Mouse (Mus musculus) kidney, postnatal 10 days (tissue): ENCODE data around the gene Setdb1.
A peak's percentile ranks its signal among the peaks of the same experiment; 100 is the strongest.
"Not testable (repeated sequence)": the region's sequence is repeated elsewhere in the genome, so short reads cannot be mapped to it uniquely, and the experiment has no call there.

Experiments used
- DNase-seq: peaks from one replicate; pipeline ENCODE4 v3.0.0; 2021; ENCODE audit warnings: mixed read lengths

Setdb1 gene

GRCm38 (mm10) chr3:95356701-95357449 is at the start of gene Setdb1:
Gene Setdb1 (minus strand): TSS chr3:95357202.
- peak; percentile 98 for DNase-seq

DNA sequence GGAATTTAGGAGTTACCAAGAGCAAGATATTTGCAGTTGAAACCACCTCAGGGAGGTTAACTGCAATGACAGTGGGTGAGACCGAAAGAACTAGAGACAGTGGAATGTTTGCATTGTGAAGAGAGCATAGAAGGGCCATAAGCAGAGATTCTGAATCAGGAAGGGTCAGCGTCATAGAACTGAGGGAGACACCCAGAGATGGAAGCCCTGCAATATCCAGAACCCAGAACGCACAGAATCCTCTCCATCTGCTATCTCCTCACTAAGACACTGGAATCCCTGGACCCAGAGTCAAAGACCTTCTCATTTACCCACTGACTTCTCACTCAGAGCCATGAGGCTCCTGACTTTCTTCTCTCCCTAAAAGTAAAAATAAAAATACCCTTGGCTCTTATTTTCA is 45.7 kb upstream of the Setdb1 start, which contains the start of gene 4930558C23Rik:
TSS of gene 4930558C23Rik (minus strand) at position 101 of the 400 bp plus-strand sequence.
- DNase-seq: no peak

DNA sequence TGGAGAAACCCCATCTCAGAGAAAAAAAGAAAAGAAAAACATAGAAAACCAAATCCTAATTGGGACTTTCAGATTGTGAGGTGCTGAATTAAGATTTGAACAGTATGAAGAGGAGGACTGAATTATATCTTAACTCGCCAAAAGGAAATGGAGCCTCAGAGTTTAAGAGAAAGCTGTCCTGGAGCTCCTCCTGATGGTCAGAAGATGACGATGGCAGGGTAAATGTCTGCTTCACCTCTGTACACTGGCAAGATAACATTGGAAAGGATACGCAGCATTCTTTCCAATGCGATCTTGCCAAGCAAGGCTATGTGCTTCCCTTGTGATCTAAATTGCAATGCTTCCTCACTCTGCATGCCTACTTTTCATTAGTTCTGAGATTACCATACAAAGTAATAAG is 37.4 kb upstream of the Setdb1 start:
- DNase-seq: peak; percentile 30

- DNase-seq: no peak
Measured at GRCm38 (mm10) chr3:95385401-95386075, 28.5 kb upstream of the Setdb1 start.

- no peak for DNase-seq
Measured at GRCm38 (mm10) chr3:95373208-95373607, 16.2 kb upstream of the Setdb1 start.

GRCm38 (mm10) chr3:95370101-95370500 is 13.1 kb upstream of the Setdb1 start:
- no peak for DNase-seq

DNA sequence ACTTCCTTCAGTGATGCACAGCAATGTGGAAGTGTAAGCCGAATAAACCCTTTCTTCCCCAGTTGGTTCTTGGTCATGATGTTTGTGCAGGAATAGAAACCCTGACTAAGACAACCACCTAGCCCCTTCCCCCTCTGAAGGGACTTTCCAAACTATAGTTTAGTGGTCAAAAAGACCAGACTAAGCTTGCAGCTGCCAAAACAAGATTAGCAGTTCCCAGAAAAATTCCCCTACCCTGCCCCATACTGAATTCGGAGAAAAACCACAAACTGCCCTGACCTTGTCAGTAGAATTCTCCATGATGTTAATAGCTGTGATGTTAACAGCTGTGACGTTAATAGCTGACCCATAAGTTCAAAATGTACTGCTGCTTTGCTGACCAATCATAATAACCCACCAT is 3.3 kb upstream of the Setdb1 start:
- DNase-seq: not testable (repeated sequence)

GRCm38 (mm10) chr3:95357746-95358145 is 744 bp upstream of the Setdb1 start:
- DNase-seq: no peak

DNA sequence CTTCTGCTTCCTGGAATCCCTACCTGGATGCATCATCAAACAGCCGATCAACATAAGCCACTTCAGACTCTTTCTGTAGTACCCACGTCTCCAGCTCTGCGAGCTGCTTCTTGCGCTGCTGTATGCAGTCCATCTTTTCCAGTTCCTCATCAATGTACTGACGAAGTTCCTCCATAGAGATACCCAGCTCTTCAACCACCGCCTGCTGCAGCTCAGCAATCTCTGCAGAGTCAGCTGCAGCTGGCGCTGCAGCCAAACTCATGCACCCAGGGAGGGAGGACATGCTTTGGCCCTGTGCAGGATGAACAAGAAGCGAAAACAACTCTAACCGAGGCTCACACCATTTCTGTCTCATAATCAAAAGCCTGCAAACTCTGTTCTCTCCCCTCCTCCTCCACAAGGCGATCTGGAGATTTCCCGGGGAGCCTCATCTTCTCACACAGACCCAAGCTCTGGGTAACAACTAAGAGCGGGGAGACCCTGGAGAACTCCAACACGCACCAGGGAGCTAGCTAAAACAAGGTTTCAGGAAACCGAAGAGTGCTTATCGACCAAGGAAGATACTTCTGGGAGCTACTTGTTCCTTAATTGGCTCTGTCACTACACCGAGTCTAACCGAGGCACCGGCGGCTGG is 974 bp downstream of the Setdb1 start:
- DNase-seq: not testable (repeated sequence)

- no peak for DNase-seq
Measured at GRCm38 (mm10) chr3:95349491-95349890, 7.5 kb downstream of the Setdb1 start.

DNA sequence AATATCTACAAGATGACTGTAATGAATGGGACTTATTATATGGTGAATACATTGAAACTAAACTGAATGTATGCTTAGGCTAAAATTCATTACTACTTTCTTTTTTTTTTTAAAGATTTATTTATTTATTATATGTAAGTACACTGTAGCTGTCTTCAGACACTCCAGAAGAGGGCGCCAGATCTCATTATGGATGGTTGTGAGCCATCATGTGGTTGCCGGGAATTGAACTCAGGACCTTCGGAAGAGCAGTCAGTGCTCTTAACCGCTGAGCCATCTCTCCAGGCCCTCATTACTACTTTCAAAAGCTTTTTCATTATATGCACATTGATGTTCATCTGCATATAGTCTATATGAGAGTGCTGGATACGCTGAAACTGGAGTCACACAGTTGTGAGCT is 8.7 kb downstream of the Setdb1 start:
- DNase-seq: not testable (repeated sequence)

DNA sequence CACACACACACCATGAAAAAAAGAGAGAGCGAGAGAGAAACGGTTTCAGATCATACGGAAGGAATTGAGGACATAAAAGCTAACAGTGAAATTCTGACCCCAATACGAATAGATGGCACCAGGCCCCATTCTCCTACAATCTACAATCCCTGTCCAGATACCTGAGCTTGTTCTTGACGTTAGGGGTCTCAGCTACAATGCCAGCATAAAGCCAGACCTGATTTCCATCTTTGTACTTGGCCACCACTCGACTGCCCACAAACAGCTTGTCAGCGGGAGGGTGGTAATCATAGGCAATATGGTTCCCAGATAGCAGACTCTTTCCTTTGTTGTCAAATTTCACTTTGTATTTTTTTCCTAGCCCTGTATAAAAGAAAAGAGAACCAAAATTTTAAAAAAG is 10.5 kb downstream of the Setdb1 start:
- no peak for DNase-seq

GRCm38 (mm10) chr3:95343356-95344000 is 13.5 kb downstream of the Setdb1 start:
- DNase-seq: not testable (repeated sequence)

- no peak for DNase-seq
Measured at GRCm38 (mm10) chr3:95338251-95338650, 18.8 kb downstream of the Setdb1 start.

- no peak for DNase-seq
Measured at GRCm38 (mm10) chr3:95337345-95337744, 19.7 kb downstream of the Setdb1 start.

- DNase-seq: no peak
Measured at GRCm38 (mm10) chr3:95331528-95331927, 25.5 kb downstream of the Setdb1 start.

GRCm38 (mm10) chr3:95328803-95329404 is 28.1 kb downstream of the Setdb1 start:
- no peak for DNase-seq

- no peak for DNase-seq
Measured at GRCm38 (mm10) chr3:95324454-95325144, 32.4 kb downstream of the Setdb1 start.

- DNase-seq: no peak
Measured at GRCm38 (mm10) chr3:95323429-95323828, 33.6 kb downstream of the Setdb1 start.

DNA sequence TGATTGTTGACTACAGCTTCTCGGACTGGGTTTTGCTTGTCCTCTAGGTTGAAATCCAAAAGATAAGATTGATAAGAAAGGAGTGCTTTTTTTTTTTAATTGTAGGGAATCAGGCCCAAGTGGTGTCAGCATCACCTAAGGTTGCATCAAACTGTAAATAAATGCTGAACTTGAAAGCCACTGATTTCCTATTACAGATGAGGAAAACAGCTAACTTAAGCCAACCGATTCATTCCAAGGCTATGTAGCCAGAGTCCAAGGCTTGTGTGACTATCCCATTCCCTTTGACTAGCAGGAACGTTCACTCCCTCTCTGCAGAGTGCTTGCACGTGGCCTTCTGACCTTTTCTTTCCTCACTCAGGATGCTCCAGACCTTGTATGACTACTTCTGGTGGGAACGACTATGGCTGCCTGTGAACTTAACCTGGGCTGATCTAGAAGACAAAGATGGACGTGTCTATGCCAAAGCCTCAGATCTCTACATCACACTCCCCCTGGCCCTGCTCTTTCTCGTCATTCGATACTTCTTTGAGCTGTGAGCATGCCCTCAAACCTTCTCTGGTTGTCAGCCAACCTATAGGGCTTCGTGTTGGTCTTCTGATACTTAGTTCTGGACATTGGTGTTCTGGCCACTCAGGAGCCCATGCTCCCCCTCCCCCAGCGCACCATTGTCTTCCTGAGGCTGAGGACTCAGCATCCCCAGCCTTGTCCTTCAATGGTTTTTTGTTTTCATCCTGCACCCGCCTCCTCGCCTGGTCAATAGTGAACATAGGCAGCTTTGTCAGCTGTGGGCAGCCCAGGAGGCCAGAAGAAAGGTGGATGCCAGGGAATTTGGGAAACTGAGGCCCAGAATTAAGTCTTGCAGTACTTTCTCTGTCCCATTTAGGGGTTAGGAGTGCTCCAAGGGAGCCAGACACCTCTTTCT is 37.0 kb downstream of the Setdb1 start:
- no peak for DNase-seq

- no peak for DNase-seq
Measured at GRCm38 (mm10) chr3:95319110-95319509, 37.9 kb downstream of the Setdb1 start.
